Mouse (Mus musculus) midbrain, embryonic 16.5 days (tissue): ENCODE measurements around the gene Idh1. TPM values are rescaled to one million over a fixed set of nuclear protein-coding genes. Genes with fewer than 3 reads are reported as not detected.
A peak's percentile ranks its signal among the peaks of the same experiment; 100 is the strongest.

Source experiments
- ATAC-seq: fragments of 200-750 bp; cut with Nextera tagmentation; 2 replicates; pipeline ENCODE4 v1.8.0; 2017; ENCODE audit warnings: moderate TSS enrichment
- H3K27ac ChIP-seq: fragments of 300-500 bp; sonication (generic); 2 replicates; pipeline ENCODE4 v1.5.1; 2014; ENCODE audit warnings: mild to moderate bottlenecking, low read length, mixed read lengths
- H3K27me3 ChIP-seq: fragments of 300-500 bp; sonication (generic); 2 replicates; pipeline ENCODE4 v1.6.1; 2014; ENCODE audit warnings: low read depth, low read length, mixed read lengths; ENCODE audit not compliant: control insufficient read depth, insufficient read depth
- H3K36me3 ChIP-seq: fragments of 300-500 bp; sonication (generic); 2 replicates; pipeline ENCODE4 v1.6.1; 2014; ENCODE audit warnings: mild to moderate bottlenecking, low read length, moderate library complexity, mixed read lengths; ENCODE audit not compliant: control insufficient read depth, insufficient read depth
- H3K4me1 ChIP-seq: fragments of 300-500 bp; sonication (generic); 2 replicates; pipeline ENCODE4 v1.6.1; 2014; ENCODE audit warnings: mild to moderate bottlenecking, low read length, mixed read lengths; ENCODE audit not compliant: control insufficient read depth, insufficient read depth
- H3K4me2 ChIP-seq: fragments of 300-500 bp; sonication (generic); 2 replicates; pipeline ENCODE4 v1.6.1; 2014; ENCODE audit warnings: mild to moderate bottlenecking, low read length, mixed read lengths
- H3K4me3 ChIP-seq: fragments of 300-500 bp; sonication (generic); 2 replicates; pipeline ENCODE4 v1.5.1; 2014; ENCODE audit warnings: low read depth, mild to moderate bottlenecking, low read length, moderate library complexity, mixed read lengths
- H3K9ac ChIP-seq: fragments of 300-500 bp; sonication (generic); 2 replicates; pipeline ENCODE4 v1.6.1; 2014; ENCODE audit warnings: low read depth, low read length, mixed read lengths
- H3K9me3 ChIP-seq: fragments of 300-500 bp; sonication (generic); replicated peaks from 2 replicates; pipeline ENCODE4 v1.6.1; 2014; ENCODE audit warnings: mild to moderate bottlenecking, low read length, mixed read lengths; ENCODE audit not compliant: control insufficient read depth, poor library complexity, severe bottlenecking
- WGBS: fragments of 180-500 bp; shearing (Covaris S2); extraction: QIAGEN DNeasy Blood & Tissue Kit; methylation state at CpG from one replicate; pipeline ENCODE4 v1.1.7; 2014; 5-methylcytosine and 5-hydroxymethylcytosine counted together
- polyA plus RNA-seq: library from polyadenylated mRNA; unstranded; fragments of >200 nt; fragmentation: Nextera tagmentation; extraction: Ambion mirVana; gene quantifications from 2 replicates; pipeline ENCODE4 v1.2.1, GENCODE M21; 2015

The Idh1 gene
- polyA plus RNA-seq, 1 experiment from 2014 or later, result 553 TPM

- Histone ChIP-seq H3K9me3 (no peaks in the 10 kb centered on the region), H3K27me3 (no peaks in the 10 kb centered on the region), H3K27ac (no peak overlapping the region), H3K4me1 (peaks cover 18% of the 10 kb centered on the region), H3K36me3 (peaks cover 49% of the 10 kb centered on the region), H3K4me2 (no peak overlapping the region), H3K9ac (no peak overlapping the region), H3K4me3 (no peak overlapping the region)
- no peak for ATAC-seq
- 95% methylated on average over 7 of the region's 7 CpGs for WGBS
Observed at GRCm38 (mm10) chr1:65169536-65169935, 16.8 kb downstream of the Idh1 start.

DNA sequence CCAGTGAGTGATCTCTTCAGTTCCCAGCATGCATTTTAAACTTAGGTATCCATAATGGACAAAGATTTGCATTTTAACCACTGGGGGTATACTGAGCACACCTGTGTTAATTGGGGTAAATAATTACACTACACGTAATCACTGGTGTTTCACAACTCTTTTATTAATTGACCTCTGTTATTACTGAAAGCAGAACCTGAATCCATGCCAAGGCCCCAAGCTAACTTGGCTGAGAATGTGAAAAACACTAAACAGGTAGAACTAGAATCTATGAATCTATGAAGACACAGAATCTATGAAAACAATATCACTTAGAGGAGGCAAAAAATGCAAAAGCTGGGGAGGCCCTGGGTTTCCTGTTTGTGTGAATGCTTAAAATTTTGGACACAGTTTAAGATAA, 18.8 kb downstream of the Idh1 start:
- no peak overlapping the region for H3K4me3 ChIP-seq
- peaks cover 55% of the 10 kb centered on the region for H3K36me3 ChIP-seq
- no peak overlapping the region for H3K4me2 ChIP-seq
- no peaks in the 10 kb centered on the region for H3K27me3 ChIP-seq
- H3K9ac ChIP-seq, result no peak overlapping the region
- no peaks in the 10 kb centered on the region for H3K9me3 ChIP-seq
- no peak overlapping the region for H3K27ac ChIP-seq
- 89% methylated on average over 1 of the region's 1 CpGs for WGBS
- peaks cover 4% of the 10 kb centered on the region; the same call in 1 of the 2 replicates for H3K4me1 ChIP-seq
- no peak for ATAC-seq

DNA sequence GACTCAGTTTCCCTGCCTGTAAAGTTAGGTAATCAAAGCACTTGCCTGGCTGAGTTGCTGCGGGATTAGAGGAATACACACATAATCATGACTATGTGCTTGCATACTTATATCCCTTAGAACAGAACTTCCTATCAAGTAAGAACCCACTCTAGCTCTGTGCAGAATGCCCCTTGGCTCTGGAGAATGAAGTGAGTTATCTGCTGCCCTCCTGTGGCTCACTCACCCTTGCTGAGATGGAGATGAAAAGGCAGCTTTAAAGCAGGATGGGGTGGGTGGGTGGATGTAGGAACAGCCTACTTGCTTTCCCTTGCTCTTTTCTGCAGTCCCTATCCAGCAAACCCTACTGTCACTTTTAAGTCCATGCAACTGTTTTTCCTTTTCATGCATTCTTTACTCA, 24.1 kb downstream of the Idh1 start:
- Histone ChIP-seq H3K4me1 (no peaks in the 10 kb centered on the region), H3K4me2 (no peak overlapping the region), H3K27me3 (no peaks in the 10 kb centered on the region), H3K27ac (no peak overlapping the region), H3K4me3 (no peak overlapping the region), H3K9me3 (no peaks in the 10 kb centered on the region), H3K36me3 (peaks cover 64% of the 10 kb centered on the region), H3K9ac (no peak overlapping the region)
- 100% methylated on average over 1 of the region's 1 CpGs for WGBS
- ATAC-seq, result peak; percentile 54; the same call in 1 of the 2 replicates

- ATAC-seq, result no peak
- Histone ChIP-seq H3K9me3 (no peaks in the 10 kb centered on the region), H3K27ac (no peak overlapping the region), H3K4me2 (no peak overlapping the region), H3K4me1 (no peaks in the 10 kb centered on the region), H3K4me3 (no peak overlapping the region), H3K9ac (no peak overlapping the region), H3K27me3 (no peaks in the 10 kb centered on the region), H3K36me3 (peaks cover 21% of the 10 kb centered on the region)
- WGBS, result 95% methylated on average over 5 of the region's 5 CpGs
Observed at GRCm38 (mm10) chr1:65156111-65156510, 30.2 kb downstream of the Idh1 start.

GRCm38 (mm10) chr1:65154814-65155213, 31.5 kb downstream of the Idh1 start:
- Histone ChIP-seq H3K4me1 (no peaks in the 10 kb centered on the region), H3K4me3 (no peak overlapping the region), H3K27me3 (no peaks in the 10 kb centered on the region), H3K36me3 (peaks cover 12% of the 10 kb centered on the region), H3K9me3 (no peaks in the 10 kb centered on the region), H3K9ac (no peak overlapping the region), H3K27ac (no peak overlapping the region), H3K4me2 (no peak overlapping the region)
- no peak for ATAC-seq

- 82% methylated on average over 3 of the region's 3 CpGs for WGBS
- Histone ChIP-seq H3K9me3 (no peaks in the 10 kb centered on the region), H3K27me3 (no peaks in the 10 kb centered on the region), H3K36me3 (no peaks in the 10 kb centered on the region), H3K4me2 (no peak overlapping the region), H3K4me3 (no peak overlapping the region), H3K27ac (no peak overlapping the region), H3K4me1 (no peaks in the 10 kb centered on the region), H3K9ac (no peak overlapping the region)
- ATAC-seq, result no peak
Observed at GRCm38 (mm10) chr1:65147971-65148370, 38.3 kb downstream of the Idh1 start.

- Histone ChIP-seq H3K9ac (no peak overlapping the region), H3K36me3 (no peaks in the 10 kb centered on the region), H3K27ac (no peak overlapping the region), H3K4me2 (no peak overlapping the region), H3K9me3 (no peaks in the 10 kb centered on the region), H3K4me3 (no peak overlapping the region), H3K27me3 (no peaks in the 10 kb centered on the region), H3K4me1 (no peaks in the 10 kb centered on the region)
- no peak for ATAC-seq
- WGBS, result 96% methylated on average over 5 of the region's 5 CpGs
Observed at GRCm38 (mm10) chr1:65147326-65147725, 39.0 kb downstream of the Idh1 start.

GRCm38 (mm10) chr1:65146601-65147000, 39.7 kb downstream of the Idh1 start:
- H3K4me1 ChIP-seq, result no peaks in the 10 kb centered on the region
- no peak overlapping the region for H3K4me3 ChIP-seq
- no peak overlapping the region for H3K4me2 ChIP-seq
- no peak overlapping the region for H3K9ac ChIP-seq
- ATAC-seq, result no peak
- H3K9me3 ChIP-seq, result no peaks in the 10 kb centered on the region
- WGBS, result 77% methylated on average over 2 of the region's 2 CpGs
- no peak overlapping the region for H3K27ac ChIP-seq
- no peaks in the 10 kb centered on the region for H3K27me3 ChIP-seq
- no peaks in the 10 kb centered on the region for H3K36me3 ChIP-seq

DNA sequence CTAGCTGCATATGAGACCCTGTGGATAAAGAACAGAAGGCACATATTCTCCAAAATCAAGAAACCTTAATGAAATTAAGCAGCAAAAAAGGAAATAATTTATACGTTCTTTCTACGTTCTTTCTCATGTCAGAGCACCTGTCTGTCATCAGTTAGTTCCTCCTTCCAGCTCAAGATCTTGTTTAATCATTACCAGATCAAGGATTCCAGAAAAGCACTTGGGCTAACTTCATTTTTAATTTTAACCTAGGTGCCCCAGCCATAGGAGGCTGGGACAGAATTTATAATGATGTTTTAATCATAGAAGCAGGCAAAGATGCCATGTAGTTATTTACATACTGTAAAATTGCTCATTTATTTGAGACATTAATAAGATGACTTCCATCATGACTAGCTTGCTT, 41.5 kb downstream of the Idh1 start:
- Histone ChIP-seq H3K36me3 (no peaks in the 10 kb centered on the region), H3K27me3 (no peaks in the 10 kb centered on the region), H3K9ac (no peak overlapping the region), H3K4me1 (no peaks in the 10 kb centered on the region), H3K4me3 (no peak overlapping the region), H3K4me2 (no peak overlapping the region), H3K27ac (no peak overlapping the region), H3K9me3 (no peaks in the 10 kb centered on the region)
- no peak for ATAC-seq
- 96% methylated on average over 2 of the region's 2 CpGs for WGBS

DNA sequence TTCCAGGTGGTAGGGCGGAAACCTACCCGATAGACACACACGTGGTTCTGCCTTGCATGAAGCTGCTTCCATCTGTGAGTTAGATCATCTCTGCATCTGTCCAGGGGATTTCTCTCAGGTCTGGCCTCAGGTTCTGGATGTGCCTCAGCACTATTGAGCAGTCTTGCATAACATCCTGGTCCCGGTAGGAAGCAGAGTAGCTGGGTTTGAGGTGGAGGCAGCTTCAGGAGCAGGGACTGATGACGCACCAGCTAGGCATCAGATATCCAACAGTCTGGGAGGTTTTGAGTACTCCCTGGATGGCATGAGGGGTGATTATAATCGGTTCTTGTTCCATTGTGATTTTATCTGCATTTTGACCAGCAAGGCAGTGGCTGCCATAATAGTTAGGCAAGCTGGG, 48.7 kb downstream of the Idh1 start:
- Histone ChIP-seq H3K4me3 (no peak overlapping the region), H3K27ac (no peak overlapping the region), H3K9me3 (no peaks in the 10 kb centered on the region), H3K27me3 (no peaks in the 10 kb centered on the region), H3K36me3 (no peaks in the 10 kb centered on the region), H3K4me1 (no peaks in the 10 kb centered on the region), H3K4me2 (no peak overlapping the region), H3K9ac (no peak overlapping the region)
- WGBS, result 83% methylated on average over 6 of the region's 6 CpGs
- no peak for ATAC-seq
